In the genomic region with DNA sequence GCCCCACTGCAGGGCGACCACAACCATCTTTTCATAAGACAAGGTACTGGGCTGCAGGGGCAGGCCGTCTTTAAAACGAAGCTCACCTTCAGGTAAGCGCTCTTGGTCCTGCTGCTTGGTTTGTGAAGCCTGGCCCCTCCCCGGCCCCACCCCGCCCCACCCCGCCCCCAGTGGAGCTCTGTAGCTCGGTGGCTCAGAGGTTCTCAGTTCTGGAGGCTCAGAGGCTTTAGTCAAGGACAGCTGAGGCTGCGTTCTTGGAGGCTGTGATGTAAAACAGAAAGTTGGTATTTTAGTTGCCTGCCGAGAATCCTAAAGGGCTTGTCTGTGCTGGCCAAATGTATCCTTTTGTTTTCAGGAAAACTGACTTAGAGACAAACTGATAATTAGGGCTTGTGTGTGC, we compare ENCODE assay signal across 24 mouse cellular contexts.
"Had no signal": no experiment of that assay in that cellular context is flagged by ENCODE, and none has a peak within 500 bp of the region (broad histone marks: within the 10 kb centered on the region; RNA-seq: fewer than 3 reads in every experiment).

No protein-coding gene starts in this region.

- H3K9ac ChIP-seq: heart, embryonic 12.5 days; hindbrain, embryonic 12.5 days; hindbrain, embryonic 14.5 days; intestine, embryonic 15.5 days; limb, embryonic 13.5 days; limb, embryonic 15.5 days had no signal

- H3K27me3 ChIP-seq: heart, embryonic 12.5 days; hindbrain, embryonic 12.5 days; intestine, embryonic 15.5 days; limb, embryonic 13.5 days; limb, embryonic 15.5 days had no signal

- DNase-seq: gastrocnemius, adult 2 months; gastrocnemius, postnatal 10 days; gastrocnemius, postnatal 25 days; heart, adult 18-20 months; heart, postnatal 10 days; heart, postnatal 4 days; kidney, adult 18-20 months; kidney, adult 8-10 months; kidney, postnatal 10 days; kidney, postnatal 36 days; layer of hippocampus, adult 9-11 months; layer of hippocampus, postnatal 36 days; left cerebral cortex, postnatal 4 days had no signal

- ATAC-seq: hindbrain, embryonic 16.5 days; inflammation-experienced regulatory T-cells, adult 6 months; intestine, embryonic 15.5 days; intestine, postnatal 0 days had no signal

- H3K4me1 ChIP-seq: heart, embryonic 12.5 days; hindbrain, embryonic 10.5 days; hindbrain, embryonic 12.5 days; intestine, embryonic 15.5 days; limb, embryonic 13.5 days; limb, embryonic 15.5 days had no signal

- H3K27ac ChIP-seq: gastrocnemius, adult 2 months; heart, embryonic 10.5 days; hindbrain, embryonic 10.5 days; hindbrain, embryonic 12.5 days; hindbrain, embryonic 14.5 days; intestine, embryonic 15.5 days; limb, embryonic 13.5 days; limb, embryonic 15.5 days had no signal

- H3K4me2 ChIP-seq: heart, embryonic 12.5 days; hindbrain, embryonic 12.5 days; hindbrain, embryonic 14.5 days; intestine, embryonic 15.5 days; limb, embryonic 13.5 days; limb, embryonic 15.5 days had no signal

- H3K4me3 ChIP-seq: gastrocnemius, adult 2 months; heart, embryonic 10.5 days; heart, embryonic 12.5 days; hindbrain, embryonic 10.5 days; hindbrain, embryonic 12.5 days; intestine, embryonic 15.5 days; limb, embryonic 13.5 days; limb, embryonic 15.5 days had no signal

- H3K9me3 ChIP-seq: heart, embryonic 10.5 days; heart, embryonic 12.5 days; hindbrain, embryonic 10.5 days; hindbrain, embryonic 12.5 days; intestine, embryonic 15.5 days; limb, embryonic 13.5 days; limb, embryonic 15.5 days had no signal
